Mouse (Mus musculus): ENCODE measurements at regions not wholly inside any gene's neighbourhood (a gene's known extent, or its start where the extent isn't known, plus 50 kb on each side); places are given as distances from the start of the nearest gene placed in this dataset.
A peak's percentile ranks its signal among the peaks of the same experiment; 100 is the strongest.

GRCm38 (mm10) chr2:19714025-19714424 lies 56.5 kb downstream of the Otud1 start:
- DNase-seq: no peak

- DNase-seq: peak; percentile 30
These were observed 58.1 kb downstream of the Otud1 start for GRCm38 (mm10) chr2:19715564-19716238.

GRCm38 (mm10) chr2:19716388-19716787 lies 58.8 kb downstream of the Otud1 start:
- no peak for DNase-seq

- no peak for DNase-seq
These were observed 68.5 kb downstream of the Otud1 start for GRCm38 (mm10) chr2:19726085-19726484.

GRCm38 (mm10) chr2:19726904-19727303 lies 69.4 kb downstream of the Otud1 start:
- DNase-seq: peak; percentile 43

GRCm38 (mm10) chr2:19732922-19733859 lies 75.6 kb downstream of the Otud1 start:
- no peak for DNase-seq

- no peak for DNase-seq
These were observed 76.8 kb downstream of the Otud1 start for GRCm38 (mm10) chr2:19734164-19734870.

- no peak for DNase-seq
These were observed 84.0 kb downstream of the Otud1 start for GRCm38 (mm10) chr2:19741508-19741907.

GRCm38 (mm10) chr2:19743467-19743866 lies 85.9 kb downstream of the Otud1 start:
- DNase-seq: no peak

- DNase-seq: no peak
These were observed 87.6 kb downstream of the Otud1 start for GRCm38 (mm10) chr2:19744986-19745660.

GRCm38 (mm10) chr2:19752753-19753152 lies 95.2 kb downstream of the Otud1 start:
- no peak for DNase-seq

- no peak for DNase-seq
These were observed 95.9 kb downstream of the Otud1 start for GRCm38 (mm10) chr2:19753479-19753878.

- DNase-seq: no peak
These were observed 100.4 kb downstream of the Otud1 start for GRCm38 (mm10) chr2:19757910-19758309.

GRCm38 (mm10) chr2:19759169-19759568 lies 101.6 kb downstream of the Otud1 start:
- no peak for DNase-seq

- no peak for DNase-seq
These were observed 102.0 kb downstream of the Otud1 start for GRCm38 (mm10) chr2:19759577-19759976.

GRCm38 (mm10) chr2:19762996-19763395 lies 105.4 kb downstream of the Otud1 start:
- DNase-seq: no peak

- no peak for DNase-seq
These were observed 124.7 kb upstream of the Etl4 start for GRCm38 (mm10) chr2:19784913-19785312.

GRCm38 (mm10) chr2:19785663-19786260 lies 123.8 kb upstream of the Etl4 start:
- no peak for DNase-seq

GRCm38 (mm10) chr2:19792177-19792576 lies 117.4 kb upstream of the Etl4 start:
- no peak for DNase-seq

GRCm38 (mm10) chr2:19796790-19797189 lies 112.8 kb upstream of the Etl4 start:
- no peak for DNase-seq

Data from cerebellum, adult 8-10 months (tissue).